Mouse (Mus musculus) midbrain, embryonic 16.5 days (tissue): ENCODE results near the gene Adcy9. TPM values are rescaled to one million over a fixed set of nuclear protein-coding genes. Genes with fewer than 3 reads are reported as not detected.

ENCODE experiments used
- ATAC-seq: fragments of 200-750 bp; cut with Nextera tagmentation; 2 replicates; pipeline ENCODE4 v1.8.0; 2017; ENCODE audit warnings: moderate TSS enrichment
- H3K27ac ChIP-seq: fragments of 300-500 bp; sonication (generic); 2 replicates; pipeline ENCODE4 v1.5.1; 2014; ENCODE audit warnings: mild to moderate bottlenecking, low read length, mixed read lengths
- H3K27me3 ChIP-seq: fragments of 300-500 bp; sonication (generic); 2 replicates; pipeline ENCODE4 v1.6.1; 2014; ENCODE audit warnings: low read depth, low read length, mixed read lengths; ENCODE audit not compliant: control insufficient read depth, insufficient read depth
- H3K36me3 ChIP-seq: fragments of 300-500 bp; sonication (generic); 2 replicates; pipeline ENCODE4 v1.6.1; 2014; ENCODE audit warnings: mild to moderate bottlenecking, low read length, moderate library complexity, mixed read lengths; ENCODE audit not compliant: control insufficient read depth, insufficient read depth
- H3K4me1 ChIP-seq: fragments of 300-500 bp; sonication (generic); 2 replicates; pipeline ENCODE4 v1.6.1; 2014; ENCODE audit warnings: mild to moderate bottlenecking, low read length, mixed read lengths; ENCODE audit not compliant: control insufficient read depth, insufficient read depth
- H3K4me2 ChIP-seq: fragments of 300-500 bp; sonication (generic); 2 replicates; pipeline ENCODE4 v1.6.1; 2014; ENCODE audit warnings: mild to moderate bottlenecking, low read length, mixed read lengths
- H3K4me3 ChIP-seq: fragments of 300-500 bp; sonication (generic); 2 replicates; pipeline ENCODE4 v1.5.1; 2014; ENCODE audit warnings: low read depth, mild to moderate bottlenecking, low read length, moderate library complexity, mixed read lengths
- H3K9ac ChIP-seq: fragments of 300-500 bp; sonication (generic); 2 replicates; pipeline ENCODE4 v1.6.1; 2014; ENCODE audit warnings: low read depth, low read length, mixed read lengths
- H3K9me3 ChIP-seq: fragments of 300-500 bp; sonication (generic); replicated peaks from 2 replicates; pipeline ENCODE4 v1.6.1; 2014; ENCODE audit warnings: mild to moderate bottlenecking, low read length, mixed read lengths; ENCODE audit not compliant: control insufficient read depth, poor library complexity, severe bottlenecking
- WGBS: fragments of 180-500 bp; shearing (Covaris S2); extraction: QIAGEN DNeasy Blood & Tissue Kit; methylation state at CpG from one replicate; pipeline ENCODE4 v1.1.7; 2014; 5-methylcytosine and 5-hydroxymethylcytosine counted together
- polyA plus RNA-seq: library from polyadenylated mRNA; unstranded; fragments of >200 nt; fragmentation: Nextera tagmentation; extraction: Ambion mirVana; gene quantifications from 2 replicates; pipeline ENCODE4 v1.2.1, GENCODE M21; 2015

Gene Adcy9
- polyA plus RNA-seq, 1 experiment from 2014 or later = 4.0 TPM

DNA sequence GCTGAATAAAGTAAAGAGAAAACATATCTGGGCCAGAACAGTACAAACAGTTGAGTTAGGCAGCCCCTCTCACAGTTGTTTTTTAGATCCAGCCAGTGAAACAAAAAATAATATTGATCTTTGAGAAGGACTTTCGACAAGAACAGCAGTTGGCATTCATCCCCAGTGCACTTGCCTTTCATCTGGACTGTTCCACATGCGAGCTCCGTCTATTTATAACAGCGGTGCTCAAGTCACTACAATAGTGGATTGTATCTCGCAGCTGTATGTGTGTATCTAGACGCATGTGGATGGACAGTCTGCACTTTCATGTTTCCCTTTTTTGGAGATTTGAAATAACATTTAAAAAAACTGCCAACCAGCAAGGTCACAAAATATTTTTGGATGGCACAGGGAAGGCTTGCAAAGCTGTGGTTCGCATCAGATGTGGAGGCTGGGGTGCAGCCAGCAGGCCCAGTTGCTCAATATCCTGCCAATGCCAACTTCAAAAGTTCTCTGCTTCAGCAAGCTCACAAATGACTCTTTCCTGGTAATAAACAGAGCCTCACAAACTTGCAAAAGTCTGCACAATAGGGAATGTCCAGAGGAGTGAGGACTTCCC lies 45.4 kb downstream of the Adcy9 start:
- no peaks in the 10 kb centered on the region for H3K9me3 ChIP-seq
- 67% methylated on average over 7 of the region's 7 CpGs for WGBS
- no peaks in the 10 kb centered on the region for H3K36me3 ChIP-seq
- H3K4me2 ChIP-seq = no peak overlapping the region
- H3K4me1 ChIP-seq = no peaks in the 10 kb centered on the region; the same call in 1 of the 2 replicates
- no peak overlapping the region for H3K27ac ChIP-seq
- no peak overlapping the region for H3K4me3 ChIP-seq
- ATAC-seq = no peak
- no peaks in the 10 kb centered on the region for H3K27me3 ChIP-seq
- no peak overlapping the region for H3K9ac ChIP-seq

DNA sequence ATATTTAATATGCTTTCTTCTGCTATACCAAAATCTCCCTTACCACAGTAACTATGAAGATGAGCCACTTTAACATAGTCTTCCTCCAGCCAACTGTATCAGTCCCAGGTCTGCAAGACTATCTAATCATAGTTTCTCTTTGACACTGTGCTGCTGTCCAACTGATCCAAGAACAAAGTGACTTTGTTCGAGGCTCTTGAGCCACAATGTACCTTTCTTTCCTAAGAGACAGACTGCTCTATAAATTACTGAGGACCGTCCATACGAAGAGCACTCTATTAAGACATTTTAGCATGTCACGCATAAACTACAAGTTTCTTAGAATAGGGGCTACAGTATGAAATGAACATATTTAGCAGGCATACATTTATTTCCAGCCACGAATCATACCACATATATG lies 46.0 kb downstream of the Adcy9 start:
- 91% methylated on average over 5 of the region's 5 CpGs for WGBS
- Histone ChIP-seq H3K9ac (no peak overlapping the region), H3K4me3 (no peak overlapping the region), H3K27me3 (no peaks in the 10 kb centered on the region), H3K27ac (no peak overlapping the region), H3K4me2 (no peak overlapping the region), H3K9me3 (no peaks in the 10 kb centered on the region), H3K36me3 (no peaks in the 10 kb centered on the region), H3K4me1 (no peaks in the 10 kb centered on the region; the same call in 1 of the 2 replicates)
- no peak for ATAC-seq

DNA sequence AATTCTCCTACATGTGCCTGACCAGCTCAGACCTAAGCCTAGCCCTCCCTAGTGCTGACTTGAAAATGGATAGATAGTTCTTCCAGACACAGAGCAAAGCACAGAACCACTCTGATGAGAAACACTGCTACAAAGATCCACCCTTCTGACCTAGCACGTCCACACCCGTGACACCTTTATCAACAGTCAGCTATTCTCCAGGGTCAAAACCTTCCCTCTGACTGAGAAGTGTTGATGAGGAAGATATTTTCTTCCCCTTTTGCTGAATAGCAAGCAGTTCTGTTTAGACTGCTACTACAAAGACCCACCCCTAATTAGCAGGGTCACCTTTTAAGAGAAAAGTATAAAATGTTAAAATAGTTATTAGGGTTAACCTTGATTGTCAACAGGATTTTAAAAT lies 49.3 kb downstream of the Adcy9 start:
- no peak overlapping the region for H3K4me2 ChIP-seq
- H3K4me3 ChIP-seq = no peak overlapping the region
- H3K27ac ChIP-seq = no peak overlapping the region
- ATAC-seq = no peak
- H3K9me3 ChIP-seq = no peaks in the 10 kb centered on the region
- H3K27me3 ChIP-seq = no peaks in the 10 kb centered on the region
- H3K4me1 ChIP-seq = no peaks in the 10 kb centered on the region; the same call in 1 of the 2 replicates
- no peak overlapping the region for H3K9ac ChIP-seq
- H3K36me3 ChIP-seq = no peaks in the 10 kb centered on the region
- 83% methylated on average over 2 of the region's 2 CpGs for WGBS

- no peaks in the 10 kb centered on the region for H3K27me3 ChIP-seq
- no peaks in the 10 kb centered on the region; the same call in 1 of the 2 replicates for H3K4me1 ChIP-seq
- no peak overlapping the region for H3K4me3 ChIP-seq
- ATAC-seq = no peak
- 67% methylated on average over 10 of the region's 10 CpGs for WGBS
- no peaks in the 10 kb centered on the region for H3K9me3 ChIP-seq
- H3K9ac ChIP-seq = no peak overlapping the region
- H3K36me3 ChIP-seq = no peaks in the 10 kb centered on the region
- H3K4me2 ChIP-seq = no peak overlapping the region
- no peak overlapping the region for H3K27ac ChIP-seq
Observed at GRCm38 (mm10) chr16:4370141-4370541, 50.2 kb downstream of the Adcy9 start.

DNA sequence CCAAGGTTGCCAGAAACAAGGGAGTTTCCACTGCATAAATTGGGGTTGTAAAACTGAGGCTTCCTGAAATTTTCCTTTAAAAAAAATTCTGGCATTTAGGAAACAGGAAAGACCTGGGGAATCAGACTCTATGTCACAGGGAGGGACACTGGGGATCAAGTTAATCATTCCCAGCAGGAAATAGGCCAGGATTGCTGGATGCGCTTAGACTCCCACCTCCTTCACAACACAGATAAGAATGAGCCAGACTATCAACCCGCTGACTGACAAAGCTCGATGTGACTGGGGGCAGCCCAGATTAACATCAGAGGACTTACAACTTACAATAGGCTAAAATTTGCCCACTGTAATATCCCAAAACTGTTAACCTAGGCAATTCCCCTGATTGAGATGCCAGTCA lies 52.4 kb downstream of the Adcy9 start:
- 24% methylated on average over 3 of the region's 3 CpGs for WGBS
- no peak overlapping the region for H3K4me3 ChIP-seq
- no peaks in the 10 kb centered on the region; the same call in 1 of the 2 replicates for H3K4me1 ChIP-seq
- no peaks in the 10 kb centered on the region for H3K9me3 ChIP-seq
- H3K4me2 ChIP-seq = no peak overlapping the region
- ATAC-seq = no peak
- H3K36me3 ChIP-seq = no peaks in the 10 kb centered on the region
- H3K27ac ChIP-seq = no peak overlapping the region
- no peak overlapping the region for H3K9ac ChIP-seq
- H3K27me3 ChIP-seq = no peaks in the 10 kb centered on the region

DNA sequence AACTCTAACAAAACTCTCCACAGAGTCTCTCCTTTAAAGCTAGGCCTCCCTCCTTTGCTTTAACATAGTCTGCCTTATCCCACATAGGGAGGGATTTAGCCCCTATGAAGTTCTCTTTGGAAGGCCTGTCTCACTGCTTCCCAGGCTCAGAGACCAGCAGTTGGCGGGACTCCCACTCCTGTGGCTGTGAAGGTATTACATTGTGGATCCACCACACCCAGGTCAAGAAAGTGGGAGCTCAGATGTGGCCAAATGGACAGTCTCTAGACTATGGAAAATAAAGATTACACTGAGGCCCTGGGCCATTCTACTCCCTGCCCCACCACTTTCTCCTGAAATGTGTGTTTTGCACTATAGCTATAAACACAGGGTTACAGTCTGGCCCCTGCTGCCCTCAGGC lies 53.0 kb downstream of the Adcy9 start:
- H3K4me2 ChIP-seq = no peak overlapping the region
- no peaks in the 10 kb centered on the region for H3K36me3 ChIP-seq
- no peak overlapping the region for H3K4me3 ChIP-seq
- no peaks in the 10 kb centered on the region for H3K27me3 ChIP-seq
- ATAC-seq = no peak
- WGBS = 73% methylated on average over 1 of the region's 1 CpGs
- H3K9me3 ChIP-seq = no peaks in the 10 kb centered on the region
- H3K9ac ChIP-seq = no peak overlapping the region
- no peak overlapping the region for H3K27ac ChIP-seq
- no peaks in the 10 kb centered on the region; the same call in 1 of the 2 replicates for H3K4me1 ChIP-seq

DNA sequence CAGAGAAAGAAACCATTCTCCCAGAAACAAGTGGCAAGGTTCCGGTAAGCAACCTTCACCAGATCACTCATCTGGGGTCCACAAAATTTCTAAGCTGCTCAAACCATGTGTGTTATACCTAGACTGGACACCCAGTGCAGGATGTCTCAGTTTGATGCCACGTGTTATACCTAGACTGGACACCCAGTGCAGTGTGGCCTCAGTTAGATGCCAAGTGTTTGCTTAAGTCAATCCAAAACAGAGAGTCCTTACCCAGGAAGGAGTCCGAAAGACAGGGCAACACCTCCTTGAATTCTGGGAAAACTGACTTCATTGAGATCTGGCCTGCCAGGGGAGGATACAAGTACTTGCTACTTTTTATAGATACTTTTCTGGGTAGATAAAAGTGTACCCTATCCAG lies 53.6 kb downstream of the Adcy9 start:
- no peak overlapping the region for H3K9ac ChIP-seq
- 95% methylated on average over 3 of the region's 3 CpGs for WGBS
- H3K27me3 ChIP-seq = no peaks in the 10 kb centered on the region
- no peak overlapping the region for H3K4me3 ChIP-seq
- no peak for ATAC-seq
- no peaks in the 10 kb centered on the region for H3K9me3 ChIP-seq
- no peak overlapping the region for H3K4me2 ChIP-seq
- H3K4me1 ChIP-seq = no peaks in the 10 kb centered on the region; the same call in 1 of the 2 replicates
- no peak overlapping the region for H3K27ac ChIP-seq
- H3K36me3 ChIP-seq = no peaks in the 10 kb centered on the region

- Histone ChIP-seq H3K9me3 (no peaks in the 10 kb centered on the region), H3K27me3 (no peaks in the 10 kb centered on the region), H3K27ac (no peak overlapping the region), H3K36me3 (no peaks in the 10 kb centered on the region), H3K4me1 (no peaks in the 10 kb centered on the region; the same call in 1 of the 2 replicates), H3K4me3 (no peak overlapping the region), H3K9ac (no peak overlapping the region), H3K4me2 (no peak overlapping the region)
- WGBS = 87% methylated on average over 4 of the region's 4 CpGs
- no peak for ATAC-seq
Observed at GRCm38 (mm10) chr16:4363341-4364116, 56.8 kb downstream of the Adcy9 start.

GRCm38 (mm10) chr16:4355260-4356043 lies 64.8 kb downstream of the Adcy9 start:
- WGBS = 54% methylated on average over 4 of the region's 4 CpGs
- H3K36me3 ChIP-seq = no peaks in the 10 kb centered on the region

More at GRCm38 (mm10) chr16:4355260-4356043, 64.8 kb downstream of the Adcy9 start:
- no peak overlapping the region for H3K4me2 ChIP-seq
- H3K4me3 ChIP-seq = no peak overlapping the region
- H3K9me3 ChIP-seq = no peaks in the 10 kb centered on the region
- H3K27me3 ChIP-seq = no peaks in the 10 kb centered on the region
- no peak for ATAC-seq
- H3K4me1 ChIP-seq = no peaks in the 10 kb centered on the region
- no peak overlapping the region for H3K9ac ChIP-seq
- no peak overlapping the region for H3K27ac ChIP-seq
